Mouse (Mus musculus) hindbrain, embryonic 14.5 days (tissue): ENCODE data around the gene Gm10271. TPM values are rescaled to one million over a fixed set of nuclear protein-coding genes. Genes with fewer than 3 reads are reported as not detected.

Experiments
- ATAC-seq: fragments of 200-750 bp; cut with Nextera tagmentation; 2 replicates; pipeline ENCODE4 v1.8.0; 2017; ENCODE audit warnings: moderate number of reproducible peaks, mild to moderate bottlenecking, moderate TSS enrichment, moderate library complexity; ENCODE audit not compliant: low FRiP score
- DNase-seq: peaks from one replicate; pipeline ENCODE4 v3.0.0-alpha.2; 2015; ENCODE audit warnings: low spot score
- H3K27ac ChIP-seq: fragments of 300-500 bp; sonication (generic); 2 replicates; pipeline ENCODE4 v1.5.1; 2014; ENCODE audit warnings: mild to moderate bottlenecking, moderate library complexity
- H3K27me3 ChIP-seq: fragments of 300-500 bp; sonication (generic); 2 replicates; pipeline ENCODE4 v1.6.1; 2014; ENCODE audit warnings: mild to moderate bottlenecking, low read length, mixed read lengths; ENCODE audit not compliant: control insufficient read depth, insufficient read depth
- H3K36me3 ChIP-seq: fragments of 300-500 bp; sonication (generic); replicated peaks from 2 replicates; pipeline ENCODE4 v1.6.1; 2014; ENCODE audit not compliant: control insufficient read depth, insufficient read depth
- H3K4me1 ChIP-seq: fragments of 300-500 bp; sonication (generic); replicated peaks from 2 replicates; pipeline ENCODE4 v1.6.1; 2014; ENCODE audit warnings: antibody characterized with exemption, low read length, mixed read lengths; ENCODE audit not compliant: control insufficient read depth, insufficient read depth
- H3K4me2 ChIP-seq: fragments of 300-500 bp; sonication (generic); replicated peaks from 2 replicates; pipeline ENCODE4 v1.6.1; 2014; ENCODE audit warnings: mild to moderate bottlenecking, moderate library complexity
- H3K4me3 ChIP-seq: fragments of 300-500 bp; sonication (generic); replicated peaks from 2 replicates; pipeline ENCODE4 v1.5.1; 2014; ENCODE audit warnings: mild to moderate bottlenecking, low read length
- H3K9ac ChIP-seq: fragments of 300-500 bp; sonication (generic); 2 replicates; pipeline ENCODE4 v1.6.1; 2014
- H3K9me3 ChIP-seq: fragments of 300-500 bp; sonication (generic); 2 replicates; pipeline ENCODE4 v1.6.1; 2016; ENCODE audit warnings: low read length; ENCODE audit not compliant: control insufficient read depth
- WGBS: fragments of 180-500 bp; shearing (Covaris S2); extraction: QIAGEN DNeasy Blood & Tissue Kit; methylation state at CpG from one replicate; pipeline ENCODE4 v1.1.7; 2014; 5-methylcytosine and 5-hydroxymethylcytosine counted together
- polyA plus RNA-seq: library from polyadenylated mRNA; unstranded; fragments of >200 nt; fragmentation: Nextera tagmentation; extraction: Ambion mirVana; gene quantifications from 2 replicates; pipeline ENCODE4 v1.2.1, GENCODE M21; 2014

Gm10271 gene
- polyA plus RNA-seq = not detected in 2 replicates

DNA sequence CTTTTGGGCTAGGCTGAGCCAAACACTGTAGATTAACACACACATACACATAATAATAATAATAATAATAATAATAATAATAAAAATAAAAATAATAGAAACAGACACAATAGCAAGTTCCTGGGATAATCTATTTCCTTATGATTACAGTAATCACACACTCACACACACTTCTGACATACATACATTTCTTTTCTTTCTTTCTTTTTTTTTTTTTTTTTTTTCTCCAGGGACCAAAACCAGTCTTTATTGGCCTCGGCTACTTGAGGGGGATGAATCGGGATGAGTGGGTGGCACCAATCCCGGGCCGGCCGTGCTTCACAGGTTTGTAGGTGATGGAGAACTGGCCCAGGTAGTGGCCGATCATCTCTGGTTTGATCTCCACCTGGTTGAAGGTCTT lies at the start of gene Gm10271:
TSS of gene Gm10271 (minus strand) at position 101 of the 400 bp plus-strand sequence.
- no peak for ATAC-seq

DNA sequence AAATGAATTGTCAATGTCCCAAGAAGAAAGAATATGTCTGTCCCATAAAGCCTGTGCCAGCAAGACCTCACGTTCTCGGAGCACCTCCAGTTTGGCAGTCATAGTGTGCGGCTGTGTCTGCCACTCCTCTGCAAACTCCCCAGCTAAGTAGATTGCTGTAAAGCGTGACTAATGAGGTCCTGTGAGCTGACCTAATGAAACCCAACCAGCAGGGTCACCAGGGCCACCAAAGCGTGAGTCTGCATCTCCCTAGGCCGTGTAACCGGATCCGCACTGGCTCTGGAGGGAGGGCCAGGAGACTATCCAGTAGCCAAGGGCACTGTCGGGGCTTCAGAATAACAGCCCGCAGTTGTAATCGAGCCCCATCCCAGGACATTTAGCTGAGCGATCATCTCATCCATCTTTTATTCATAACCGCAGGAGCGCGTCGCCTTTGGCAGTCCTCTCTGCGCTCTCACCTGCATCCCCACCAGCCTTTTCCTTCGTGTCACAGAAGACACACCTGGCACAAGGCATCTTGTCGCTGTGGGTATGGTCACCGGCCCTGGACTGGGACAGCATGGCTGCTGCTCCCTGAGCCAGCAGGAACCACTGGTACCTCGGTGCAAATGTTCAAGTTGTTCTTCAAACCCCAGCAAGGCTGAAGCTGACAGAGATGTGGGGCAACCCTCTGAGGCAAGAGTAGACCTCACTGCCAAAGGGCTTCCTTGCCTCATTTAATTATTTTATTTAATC lies 48.8 kb upstream of the Gm10271 start:
- Histone ChIP-seq H3K9ac (no peak overlapping the region), H3K9me3 (no peaks in the 10 kb centered on the region), H3K4me1 (peaks cover 4% of the 10 kb centered on the region; the same call in 1 of the 2 replicates), H3K27me3 (no peaks in the 10 kb centered on the region), H3K27ac (no peak overlapping the region), H3K4me3 (no peak overlapping the region), H3K4me2 (no peak overlapping the region), H3K36me3 (no peaks in the 10 kb centered on the region)
- ATAC-seq (peak; percentile 48; the same call in 1 of the 2 replicates), DNase-seq (no peak)
- 20% methylated on average over 21 of the region's 21 CpGs for WGBS

More for the DNA sequence above, at the start of gene Gm10271:
- no peak for DNase-seq
- Histone ChIP-seq H3K9me3 (no peaks in the 10 kb centered on the region), H3K4me2 (no peak within 1 kb of the TSS), H3K27ac (no peak within 1 kb of the TSS), H3K4me1 (no peaks in the 10 kb centered on the region), H3K4me3 (no peak within 1 kb of the TSS), H3K27me3 (no peaks in the 10 kb centered on the region), H3K36me3 (no peaks in the 10 kb centered on the region), H3K9ac (no peak within 1 kb of the TSS)
- WGBS = 98% methylated on average over 6 of the region's 6 CpGs

DNA sequence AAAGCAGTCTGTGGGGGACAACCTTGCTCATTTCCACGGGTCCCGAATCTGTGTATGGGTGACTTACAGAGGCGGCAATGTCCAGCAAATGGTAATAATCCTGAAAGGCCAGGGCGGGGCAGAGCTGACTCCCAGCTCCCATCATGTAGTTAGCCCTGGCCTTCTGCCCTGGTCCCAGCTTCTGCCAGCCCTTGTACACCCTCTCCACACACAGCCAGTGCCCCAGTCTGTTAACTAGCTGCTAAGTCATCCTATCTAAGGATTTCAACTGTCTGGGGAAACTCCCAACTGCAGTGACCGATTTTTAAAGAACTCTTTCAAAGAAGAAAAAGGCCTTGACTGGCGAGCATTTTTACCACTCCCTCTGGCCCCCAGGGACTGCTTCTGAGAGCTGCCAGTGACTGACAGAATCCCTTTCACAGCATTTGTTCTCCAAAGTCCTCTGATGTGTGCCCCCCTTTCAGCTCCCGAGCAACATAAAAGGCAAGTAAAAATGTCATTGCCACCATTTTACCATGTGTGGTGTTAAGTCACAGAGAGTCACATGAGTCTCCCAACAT lies 46.0 kb upstream of the Gm10271 start:
- Histone ChIP-seq H3K4me2 (no peak overlapping the region), H3K27ac (no peak overlapping the region), H3K9me3 (no peaks in the 10 kb centered on the region), H3K36me3 (no peaks in the 10 kb centered on the region), H3K27me3 (no peaks in the 10 kb centered on the region), H3K4me1 (peaks cover 8% of the 10 kb centered on the region), H3K9ac (0 out of 2 replicates have a peak overlapping the region, but pooled peaks have one; percentile 5), H3K4me3 (no peak overlapping the region)
- ATAC-seq (no peak), DNase-seq (no peak)
- 40% methylated on average over 7 of the region's 7 CpGs for WGBS

GRCm38 (mm10) chr10:117014565-117014964 lies 42.2 kb upstream of the Gm10271 start:
- 84% methylated on average over 5 of the region's 5 CpGs for WGBS
- no peak overlapping the region for H3K27ac ChIP-seq
- ATAC-seq = no peak
- H3K27me3 ChIP-seq = no peaks in the 10 kb centered on the region
- H3K9me3 ChIP-seq = no peaks in the 10 kb centered on the region
- no peaks in the 10 kb centered on the region for H3K36me3 ChIP-seq
- peaks cover 4% of the 10 kb centered on the region; the same call in 1 of the 2 replicates for H3K4me1 ChIP-seq
- H3K9ac ChIP-seq = no peak overlapping the region
- no peak overlapping the region for H3K4me2 ChIP-seq
- H3K4me3 ChIP-seq = no peak overlapping the region
- DNase-seq = no peak

DNA sequence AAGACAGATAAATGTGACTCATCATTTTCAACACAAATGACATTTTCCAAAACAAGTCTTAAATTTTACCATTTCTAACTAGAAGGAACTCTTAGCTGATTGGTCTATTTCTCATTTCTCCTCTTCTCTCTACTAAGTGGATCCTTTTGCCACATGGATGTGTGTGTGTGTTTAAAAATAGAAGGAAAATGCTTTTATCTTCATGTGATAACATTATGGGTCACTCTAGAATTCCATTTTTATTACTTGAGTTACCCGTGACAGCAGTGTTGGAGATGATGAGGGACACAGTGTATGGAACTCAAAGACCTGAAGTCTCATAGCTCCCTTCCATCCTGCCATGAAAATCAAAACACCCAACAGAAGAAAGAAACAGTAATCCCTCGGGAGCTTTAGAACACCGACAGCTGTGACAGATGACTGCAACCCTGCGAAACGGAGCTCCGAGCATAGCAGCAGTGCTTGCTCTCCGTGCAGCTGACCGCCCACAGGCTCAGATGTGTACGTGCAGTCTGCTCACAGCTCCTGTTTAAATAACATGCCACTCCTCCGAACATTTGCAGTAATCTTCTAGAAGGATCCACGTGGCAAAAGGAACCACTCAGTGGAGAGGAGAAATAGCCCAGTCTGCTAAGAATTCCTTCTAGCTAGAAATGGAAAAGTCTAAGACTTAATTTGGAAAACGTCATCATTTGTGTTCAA lies 41.4 kb upstream of the Gm10271 start:
- Histone ChIP-seq H3K27me3 (no peaks in the 10 kb centered on the region), H3K27ac (no peak overlapping the region; the same call in 1 of the 2 replicates), H3K9me3 (no peaks in the 10 kb centered on the region), H3K4me1 (peaks cover 4% of the 10 kb centered on the region; the same call in 1 of the 2 replicates), H3K4me3 (0 out of 2 replicates have a peak overlapping the region, but pooled peaks have one; percentile 2), H3K36me3 (no peaks in the 10 kb centered on the region), H3K9ac (peak overlapping the region; percentile 24; the same call in 1 of the 2 replicates), H3K4me2 (peak overlapping the region; percentile 41)
- WGBS = 17% methylated on average over 12 of the region's 12 CpGs
- peak; percentile 73 for ATAC-seq
- DNase-seq = peak; percentile 52

- Histone ChIP-seq H3K27ac (no peak overlapping the region), H3K4me1 (peaks cover 4% of the 10 kb centered on the region; the same call in 1 of the 2 replicates), H3K4me3 (no peak overlapping the region), H3K36me3 (no peaks in the 10 kb centered on the region), H3K9ac (no peak overlapping the region), H3K9me3 (no peaks in the 10 kb centered on the region), H3K27me3 (no peaks in the 10 kb centered on the region), H3K4me2 (no peak overlapping the region)
- DNase-seq (no peak), ATAC-seq (no peak)
- 40% methylated on average over 8 of the region's 8 CpGs for WGBS
Measured at GRCm38 (mm10) chr10:117011047-117011446, 38.6 kb upstream of the Gm10271 start.

GRCm38 (mm10) chr10:117009691-117010090 lies 37.3 kb upstream of the Gm10271 start:
- 93% methylated on average over 6 of the region's 6 CpGs for WGBS

GRCm38 (mm10) chr10:117005707-117006464 lies 33.5 kb upstream of the Gm10271 start:
- Histone ChIP-seq H3K27ac (no peak overlapping the region), H3K9me3 (no peaks in the 10 kb centered on the region), H3K4me1 (no peaks in the 10 kb centered on the region), H3K4me3 (no peak overlapping the region), H3K9ac (no peak overlapping the region), H3K27me3 (no peaks in the 10 kb centered on the region), H3K4me2 (no peak overlapping the region), H3K36me3 (no peaks in the 10 kb centered on the region)
- 71% methylated on average over 12 of the region's 12 CpGs for WGBS
- ATAC-seq = no peak
- no peak for DNase-seq

More at GRCm38 (mm10) chr10:117009691-117010090, 37.3 kb upstream of the Gm10271 start:
- Histone ChIP-seq H3K9ac (no peak overlapping the region), H3K9me3 (no peaks in the 10 kb centered on the region), H3K4me2 (no peak overlapping the region), H3K27ac (no peak overlapping the region), H3K4me3 (no peak overlapping the region), H3K36me3 (no peaks in the 10 kb centered on the region), H3K27me3 (no peaks in the 10 kb centered on the region), H3K4me1 (peaks cover 4% of the 10 kb centered on the region; the same call in 1 of the 2 replicates)
- ATAC-seq (no peak), DNase-seq (no peak)
